Mouse (Mus musculus) gastrocnemius, postnatal 4 days (tissue): ENCODE measurements around the gene Ptprm. TPM values are rescaled to one million over a fixed set of nuclear protein-coding genes. Genes with fewer than 3 reads are reported as not detected.

ENCODE experiments used
- DNase-seq, 2 experiments: peaks; one replicate each; pipeline ENCODE4 v3.0.0; 2021 to 2022; ENCODE audit warnings: low spot score in 2 of 2, mixed read lengths in 2 of 2
- microRNA-seq: library from miRNA; unstranded; fragments of <30 nt; microRNA quantifications from one replicate; pipeline ENCODE4 v1.2.0, GENCODE M21; 2021
- total RNA-seq, 2 experiments: library from RNA; stranded (reverse); gene quantifications; 2 replicates each; pipeline ENCODE4 v1.2.3; 2021

Ptprm gene
- total RNA-seq, 2 experiments from 2014 or later: 54.5 to 60.0 TPM

DNA sequence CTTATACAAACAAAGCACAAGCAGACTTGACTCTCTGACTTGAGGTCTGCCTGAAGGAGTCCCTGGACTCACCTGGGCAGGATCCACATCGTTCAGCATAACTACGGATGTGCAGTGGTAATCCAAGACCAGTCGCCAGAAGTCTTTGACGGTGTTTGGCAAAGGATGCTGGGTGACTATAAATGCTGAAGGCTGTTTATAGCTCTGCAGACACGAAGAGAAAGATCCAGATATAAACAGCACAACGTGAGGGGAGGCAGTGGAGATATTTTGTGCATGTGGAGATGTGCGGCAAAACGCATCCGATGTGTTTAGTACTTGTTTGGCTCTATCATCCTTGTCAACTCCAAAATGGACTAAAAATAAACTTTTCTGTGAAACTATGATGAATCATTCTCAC lies 666.1 kb downstream of the Ptprm start:
- DNase-seq: no peak

DNA sequence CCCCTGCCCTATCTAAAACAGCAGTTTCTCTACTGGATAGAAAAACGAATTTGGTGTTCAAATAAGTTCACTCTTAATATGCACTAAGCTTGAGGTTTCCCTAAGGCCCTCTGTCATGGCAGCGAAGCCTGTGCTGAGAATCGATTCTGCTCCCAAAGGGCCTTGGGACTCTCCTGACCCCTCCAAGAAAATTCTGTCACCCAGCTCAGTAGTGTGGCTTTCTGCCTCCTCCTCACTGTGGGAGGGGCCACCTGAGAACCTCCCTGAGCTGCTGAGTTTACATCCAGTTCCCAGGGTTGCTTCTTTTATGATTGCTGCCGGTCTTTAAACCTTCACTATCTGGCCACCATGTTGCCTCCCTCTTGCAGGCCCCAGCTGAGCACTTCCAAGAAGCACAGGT lies 666.7 kb downstream of the Ptprm start:
- DNase-seq: no peak

DNA sequence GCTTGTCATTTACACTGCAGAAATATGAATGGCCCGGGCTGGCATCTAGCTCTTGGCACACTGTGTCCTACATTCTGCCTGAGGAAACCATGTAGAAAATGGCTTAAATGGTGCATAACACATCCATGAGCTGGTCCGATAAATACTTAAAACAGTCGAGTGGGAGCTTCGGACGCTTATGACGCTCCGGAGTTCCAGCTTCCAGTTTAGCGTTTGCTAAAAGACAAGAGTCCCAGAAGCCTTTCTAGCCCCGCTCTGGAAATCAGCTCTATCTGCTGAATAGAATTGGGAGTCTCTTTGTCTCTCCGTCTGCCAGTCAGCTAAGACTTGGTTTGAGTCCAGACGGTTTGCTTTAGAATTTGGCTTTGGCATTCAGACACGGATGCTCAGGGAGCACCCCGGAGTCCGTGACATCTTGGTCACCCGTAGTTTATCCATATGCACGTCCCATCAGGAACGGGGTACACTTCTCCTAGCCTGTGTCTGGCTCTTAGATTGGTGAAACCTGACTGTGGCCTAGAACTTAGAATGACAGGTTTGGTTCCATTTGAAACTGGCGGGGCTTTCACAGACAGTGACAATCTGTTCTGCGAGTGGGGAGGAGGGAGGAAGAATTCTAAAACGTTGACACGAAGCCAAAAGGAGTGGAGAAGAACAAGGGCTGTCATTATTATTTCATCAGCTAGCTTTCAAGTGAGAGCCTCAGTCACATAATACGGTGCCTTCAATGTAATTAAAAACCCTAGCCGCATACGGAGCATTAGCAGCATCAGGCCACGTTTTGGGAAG lies 667.4 kb downstream of the Ptprm start:
- no peak for DNase-seq

DNA sequence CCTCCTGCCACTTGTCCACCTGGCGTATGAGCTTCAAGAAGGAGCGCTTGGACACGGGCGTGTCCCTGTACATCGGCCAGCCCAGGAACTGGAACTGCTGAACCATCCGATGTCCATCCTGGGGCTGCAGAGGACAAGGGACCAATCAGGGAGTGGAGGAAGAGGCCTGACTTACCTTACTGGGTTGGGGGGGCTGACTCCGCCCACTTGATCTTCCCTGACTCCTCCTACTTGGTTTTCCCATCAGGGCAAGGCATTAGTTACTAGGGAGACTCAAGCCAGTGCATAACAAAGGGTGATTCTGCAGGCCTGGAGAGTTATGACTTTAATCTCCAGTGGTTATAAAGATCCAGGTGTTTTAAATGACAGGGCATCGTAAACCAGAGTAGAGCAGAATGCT lies 670.8 kb downstream of the Ptprm start:
- no peak for DNase-seq

DNA sequence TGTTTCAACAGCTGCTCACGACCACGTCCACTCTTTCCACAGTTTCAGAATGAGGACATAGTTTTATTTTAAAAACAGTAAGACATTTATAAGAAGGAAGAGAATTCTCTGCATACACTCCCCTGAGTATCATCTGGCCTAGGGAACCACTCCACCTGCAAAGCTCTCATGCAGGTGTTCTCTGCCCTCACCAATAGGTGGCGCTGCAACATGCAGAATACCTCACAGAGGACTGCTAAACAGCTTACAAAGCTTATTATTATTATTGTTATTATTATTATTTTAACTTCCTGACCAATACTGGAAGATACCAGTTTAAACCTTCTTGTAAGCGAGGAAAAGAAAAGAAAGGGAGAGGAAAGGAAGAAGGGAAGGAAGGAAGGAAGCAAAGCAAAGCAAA lies 673.6 kb downstream of the Ptprm start:
- peak in 1 of 2 experiments; percentile 47 for DNase-seq

DNA sequence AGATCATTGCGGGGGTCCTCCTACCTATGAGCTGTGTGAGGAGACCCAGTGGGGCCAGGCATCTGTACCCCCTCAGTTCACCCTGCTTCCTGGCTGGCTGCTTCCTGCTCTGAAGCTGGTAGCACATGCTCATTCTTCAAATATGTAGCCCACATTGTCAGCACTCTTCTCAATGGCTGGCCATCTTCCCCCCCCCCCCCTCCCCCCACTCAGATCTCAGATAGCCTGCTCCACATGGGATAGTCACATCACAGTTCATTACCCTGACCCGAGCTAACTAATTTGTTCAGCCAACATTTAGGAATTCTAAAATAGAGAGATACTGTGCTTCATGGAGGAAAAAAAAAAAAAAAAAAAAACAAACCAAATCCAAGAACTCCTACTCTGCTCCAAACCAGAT lies 679.6 kb downstream of the Ptprm start:
- no peak for DNase-seq

DNA sequence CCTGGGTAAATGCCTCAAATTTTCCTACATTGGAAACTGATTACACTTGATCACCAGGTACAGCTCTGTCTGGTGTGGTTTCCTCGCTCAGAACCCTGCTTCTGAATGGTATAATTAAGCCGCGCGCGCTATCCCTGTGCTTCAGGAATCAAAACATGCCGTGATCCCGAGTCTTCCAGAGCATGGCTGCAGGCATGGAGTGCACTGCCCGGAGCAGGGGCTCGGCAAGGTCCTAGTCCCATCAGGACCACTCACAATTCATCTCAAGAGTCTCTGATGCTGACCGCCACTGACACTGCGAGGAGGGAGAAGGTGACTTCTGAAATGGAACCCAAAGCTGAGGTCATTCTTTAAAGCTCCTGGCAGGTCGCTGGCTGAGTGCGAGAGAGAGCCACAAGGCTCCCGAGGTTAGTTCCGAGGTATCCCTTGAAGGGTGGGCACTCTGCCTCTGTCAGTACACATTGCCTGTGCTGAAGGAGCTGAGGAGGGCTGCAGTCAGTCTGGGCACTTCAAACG lies 682.5 kb downstream of the Ptprm start:
- no peak for DNase-seq

DNA sequence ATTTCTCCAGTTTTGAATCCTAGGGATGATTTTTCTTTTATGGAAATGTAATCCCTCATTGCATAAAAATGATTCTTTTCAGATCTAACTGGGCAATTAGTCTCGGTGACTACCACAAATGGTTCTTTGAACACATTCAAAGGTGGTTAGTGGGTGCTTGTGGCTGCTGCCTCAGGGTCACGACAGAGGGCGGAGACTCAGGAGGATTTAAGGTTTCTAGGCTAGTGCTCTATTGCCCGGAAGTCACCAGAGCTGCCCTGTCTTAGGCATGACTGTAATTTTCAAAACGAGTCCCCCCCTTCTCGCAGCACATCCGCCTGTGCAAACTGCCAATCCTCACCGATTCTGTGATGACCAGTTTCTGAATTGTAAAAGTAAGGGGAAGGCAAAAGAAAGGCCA lies 683.0 kb downstream of the Ptprm start:
- no peak for DNase-seq

DNA sequence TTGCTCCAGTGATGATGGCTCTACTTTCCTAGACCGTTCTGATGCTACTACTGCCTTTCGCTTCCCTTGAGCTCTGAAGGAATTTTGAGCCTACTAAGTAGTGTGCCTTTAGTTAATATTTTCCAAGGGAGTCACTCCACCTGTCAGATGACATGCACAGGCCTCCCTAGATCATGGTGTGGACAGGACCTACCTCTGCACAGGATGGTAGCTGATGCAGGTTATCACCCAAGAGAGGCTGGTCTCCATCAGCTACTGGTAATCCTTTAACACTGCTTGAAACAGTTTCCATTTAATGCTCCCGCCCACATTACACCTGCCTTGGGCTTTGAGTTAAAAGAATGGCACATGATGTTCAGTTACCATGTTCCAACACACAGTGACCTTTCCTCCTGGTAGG lies 688.5 kb downstream of the Ptprm start:
- no peak for DNase-seq

DNA sequence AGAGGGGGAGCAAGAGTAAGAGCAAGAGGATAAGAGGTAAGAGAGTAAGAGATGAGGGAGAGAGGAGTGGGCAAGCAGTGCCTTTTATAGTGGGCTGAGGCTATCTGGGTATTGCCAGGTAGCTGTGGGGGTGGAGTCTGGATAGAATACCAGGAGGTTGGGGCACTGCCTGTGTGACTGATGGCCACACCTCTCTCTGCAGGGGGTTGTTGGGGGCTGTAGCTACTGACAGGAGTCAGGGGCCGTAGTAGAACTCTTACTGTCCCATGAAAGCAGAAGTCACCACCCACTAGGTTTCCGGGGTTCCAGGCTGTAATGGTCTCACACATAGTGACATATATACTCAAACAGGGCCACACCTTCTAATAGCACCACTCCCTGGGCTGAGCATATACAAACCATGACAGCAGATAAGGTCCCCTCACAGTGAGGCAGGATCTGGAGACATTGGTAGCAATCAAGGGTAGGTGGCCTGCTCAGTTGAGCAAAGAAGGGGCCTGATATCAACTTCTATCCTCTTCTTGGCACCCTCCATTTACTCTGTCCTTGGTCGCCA lies 689.0 kb downstream of the Ptprm start:
- DNase-seq: peak in 1 of 2 experiments; percentile 4

DNA sequence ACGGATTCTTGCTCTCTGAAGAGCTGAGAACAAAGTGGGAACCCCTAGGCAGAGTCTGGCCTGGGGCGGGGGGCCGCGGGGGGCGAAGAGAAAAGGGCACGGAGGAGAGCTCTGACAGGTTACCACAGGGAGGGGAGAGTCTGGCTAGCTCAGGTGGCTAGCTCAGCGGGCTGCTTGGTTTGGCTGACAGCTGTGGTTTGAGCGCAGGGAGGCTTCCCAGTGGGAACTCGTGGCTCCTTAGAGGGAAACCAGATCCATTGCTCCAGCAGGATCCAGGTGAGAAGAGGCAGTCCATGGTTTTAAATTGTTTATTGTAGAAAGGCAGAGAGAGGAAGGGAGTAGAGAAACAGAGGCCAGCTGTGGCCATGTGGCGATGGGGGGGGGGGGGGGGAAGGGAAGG lies 689.5 kb downstream of the Ptprm start:
- DNase-seq: no peak

DNA sequence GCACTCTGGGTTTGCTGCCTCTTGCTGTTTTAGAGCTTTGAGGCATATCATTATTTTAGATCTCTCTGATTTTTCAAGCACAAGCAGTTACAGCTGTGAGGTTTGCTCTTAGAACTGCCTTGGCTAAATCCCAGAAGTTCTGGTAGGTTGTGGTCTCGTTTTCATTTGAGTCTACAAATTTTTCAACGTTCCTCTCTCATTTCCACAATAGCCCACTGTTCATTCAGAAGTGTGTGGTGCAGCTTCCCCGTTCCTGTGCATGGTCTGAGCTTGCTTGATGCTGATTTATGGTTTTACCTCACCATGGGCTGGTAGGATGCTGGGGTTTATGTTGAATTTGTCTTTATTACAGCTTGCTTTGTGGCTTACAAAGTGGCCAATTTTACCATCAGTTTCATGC lies 695.0 kb downstream of the Ptprm start:
- DNase-seq: no peak

DNA sequence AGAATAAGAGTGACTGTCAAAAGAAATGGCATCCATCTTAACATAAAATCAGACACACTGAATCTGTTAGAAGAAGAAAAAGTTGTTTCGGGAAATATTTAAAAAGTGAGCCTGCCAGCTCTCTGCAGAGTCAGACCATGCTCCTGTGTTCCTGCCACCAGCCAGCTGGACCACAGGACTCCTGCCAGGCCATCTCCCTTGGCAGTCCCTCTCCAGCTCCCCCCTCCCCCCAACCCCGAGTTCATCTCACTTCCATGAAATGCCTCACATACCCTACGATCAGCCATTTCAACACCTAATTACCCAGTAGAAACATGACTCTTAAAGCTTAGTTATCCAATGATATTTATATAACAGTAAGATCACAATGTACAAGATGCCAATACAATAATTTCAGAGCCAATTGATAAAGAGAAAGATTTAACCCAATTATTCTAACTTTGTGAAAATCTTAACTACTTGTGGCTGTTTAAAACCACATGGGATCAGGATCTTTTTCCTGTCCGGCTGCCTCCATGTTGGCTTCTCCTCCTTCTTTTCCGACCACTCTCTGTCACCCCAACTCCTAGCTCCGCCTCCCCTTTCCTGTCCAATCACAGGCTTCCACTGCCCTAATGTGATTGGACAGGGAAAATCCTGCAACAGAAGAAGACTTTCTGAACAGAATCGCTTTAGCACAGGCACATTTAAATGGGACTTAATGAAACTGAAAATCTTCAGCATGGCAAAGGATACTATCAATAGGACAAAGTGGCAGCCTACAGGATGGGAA lies 716.1 kb downstream of the Ptprm start:
- peak in 1 of 2 experiments; percentile 18 for DNase-seq

DNA sequence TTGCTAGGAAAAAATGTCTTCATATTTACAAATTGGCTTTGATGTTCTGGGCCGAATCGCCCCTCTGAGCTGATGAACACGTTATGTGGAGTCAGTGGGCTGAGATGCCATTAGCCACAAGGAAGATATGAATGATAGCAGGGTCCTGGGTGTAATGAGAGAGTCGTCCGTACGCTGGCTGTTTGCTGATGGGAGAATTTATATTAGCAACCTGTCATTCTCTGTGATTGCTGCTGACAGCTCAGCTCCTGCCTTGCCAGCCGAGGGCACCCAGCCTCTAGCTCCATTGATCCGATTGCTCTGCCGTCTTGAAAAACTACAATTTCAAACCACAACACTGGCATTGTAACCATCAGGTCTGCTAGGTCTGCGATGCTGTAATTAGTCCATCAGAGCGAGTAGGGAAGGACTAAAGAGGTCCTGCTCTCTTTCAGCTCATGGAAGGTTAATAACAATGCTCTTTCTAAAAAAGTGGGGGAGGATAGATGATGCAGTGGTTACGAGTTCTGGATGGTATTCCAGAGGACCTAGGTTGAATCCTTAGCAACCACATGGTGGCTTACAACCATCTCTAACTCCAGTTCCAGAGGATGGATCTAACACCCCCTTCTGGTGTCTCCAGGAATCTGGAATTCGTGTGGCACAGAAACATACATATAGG lies 734.1 kb downstream of the Ptprm start:
- DNase-seq: no peak

DNA sequence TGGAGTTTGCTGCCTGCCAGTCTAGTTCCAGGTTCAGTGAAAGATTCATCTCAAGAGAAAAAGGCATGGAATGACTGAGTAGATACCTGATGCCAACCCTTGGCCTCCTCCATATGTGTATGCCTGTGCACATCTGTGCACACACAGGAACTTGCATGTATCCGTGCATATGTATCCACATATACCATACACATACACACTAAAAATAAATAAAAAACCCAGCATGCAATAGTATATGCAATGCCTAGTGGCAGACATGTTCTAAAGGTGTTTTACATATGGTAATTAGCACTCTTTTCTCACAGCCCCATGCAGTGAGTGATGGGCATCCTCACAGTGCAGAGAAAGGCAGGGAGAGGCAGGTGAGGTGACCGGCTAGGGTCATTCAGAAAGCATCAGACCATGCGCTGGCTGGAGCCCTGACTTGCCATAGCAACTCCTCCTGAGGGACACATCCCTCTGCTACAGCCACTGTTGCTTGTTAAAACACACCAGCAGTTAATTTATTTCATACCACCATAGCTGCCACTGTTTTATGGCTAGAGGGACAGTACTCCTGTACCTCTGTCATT lies 734.9 kb downstream of the Ptprm start:
- DNase-seq: no peak

Small RNA genes within 50 kb of the gene (microRNA-seq; reads per million reads assigned to microRNA genes)
- gene Mir5709: not detected
